Mouse (Mus musculus) kidney, embryonic 14.5 days (tissue): ENCODE data around the gene Plcg2. TPM values are rescaled to one million over a fixed set of nuclear protein-coding genes. Genes with fewer than 3 reads are reported as not detected.

Source experiments
- ATAC-seq: fragments of 200-750 bp; cut with Nextera tagmentation; 2 replicates; pipeline ENCODE4 v1.8.0; 2017; ENCODE audit warnings: moderate number of reproducible peaks, mild to moderate bottlenecking, moderate TSS enrichment, moderate library complexity; ENCODE audit not compliant: low FRiP score, low TSS enrichment
- H3K27ac ChIP-seq: fragments of 300-500 bp; sonication (generic); 2 replicates; pipeline ENCODE4 v1.5.1; 2014; ENCODE audit warnings: low read depth, mild to moderate bottlenecking, low read length, moderate library complexity, mixed read lengths
- H3K27me3 ChIP-seq: fragments of 300-500 bp; sonication (generic); 2 replicates; pipeline ENCODE4 v1.6.1; 2014; ENCODE audit warnings: mild to moderate bottlenecking, low read length; ENCODE audit not compliant: control insufficient read depth, insufficient read depth
- H3K36me3 ChIP-seq: fragments of 300-500 bp; sonication (generic); 2 replicates; pipeline ENCODE4 v1.6.1; 2014; ENCODE audit warnings: low read length, mixed read lengths; ENCODE audit not compliant: control insufficient read depth, insufficient read depth
- H3K4me1 ChIP-seq: fragments of 300-500 bp; sonication (generic); 2 replicates; pipeline ENCODE4 v1.6.1; 2014; ENCODE audit warnings: low read length, mixed read lengths; ENCODE audit not compliant: control insufficient read depth, insufficient read depth
- H3K4me2 ChIP-seq: fragments of 300-500 bp; sonication (generic); replicated peaks from 2 replicates; pipeline ENCODE4 v1.6.1; 2014; ENCODE audit warnings: low read depth, mild to moderate bottlenecking, low read length
- H3K4me3 ChIP-seq: fragments of 300-500 bp; sonication (generic); 2 replicates; pipeline ENCODE4 v1.5.1; 2014; ENCODE audit warnings: mild to moderate bottlenecking, low read length
- H3K9ac ChIP-seq: fragments of 300-500 bp; sonication (generic); 2 replicates; pipeline ENCODE4 v1.6.1; 2014; ENCODE audit warnings: low read depth, mild to moderate bottlenecking, low read length, moderate library complexity
- H3K9me3 ChIP-seq: fragments of 300-500 bp; sonication (generic); 2 replicates; pipeline ENCODE4 v1.6.1; 2016; ENCODE audit warnings: low read length; ENCODE audit not compliant: control insufficient read depth
- WGBS: fragments of 180-500 bp; shearing (Covaris S2); extraction: QIAGEN DNeasy Blood & Tissue Kit; methylation state at CpG from one replicate; pipeline ENCODE4 v1.1.7; 2014; 5-methylcytosine and 5-hydroxymethylcytosine counted together
- polyA plus RNA-seq: library from polyadenylated mRNA; unstranded; fragments of >200 nt; fragmentation: Nextera tagmentation; extraction: Ambion mirVana; gene quantifications from 2 replicates; pipeline ENCODE4 v1.2.1, GENCODE M21; 2014

Gene Plcg2
- polyA plus RNA-seq, 1 experiment from 2014 or later: 5.0 TPM

DNA sequence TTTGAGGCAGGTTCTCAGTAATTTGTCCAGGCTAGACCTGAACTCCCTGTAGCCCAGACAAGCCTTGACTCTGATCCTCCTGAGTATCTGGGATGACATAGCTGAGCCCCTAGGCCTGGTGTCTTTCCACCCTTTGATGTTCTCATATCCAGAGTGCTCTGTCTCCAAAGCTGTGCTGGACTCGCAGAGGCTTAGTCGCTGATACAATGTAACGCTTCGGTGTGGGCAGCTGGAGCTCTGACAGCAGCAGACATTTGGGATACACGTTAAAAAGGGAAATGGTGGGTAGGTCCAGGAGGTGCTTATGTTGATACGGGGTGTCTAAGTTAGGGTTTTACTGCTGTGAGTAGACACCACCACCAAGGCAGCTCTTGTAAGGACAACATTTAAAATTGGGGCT, 80.8 kb downstream of the Plcg2 start:
- Histone ChIP-seq H3K9ac (no peak overlapping the region), H3K4me2 (no peak overlapping the region), H3K4me3 (no peak overlapping the region), H3K27me3 (no peaks in the 10 kb centered on the region), H3K36me3 (no peaks in the 10 kb centered on the region), H3K4me1 (no peaks in the 10 kb centered on the region), H3K9me3 (no peaks in the 10 kb centered on the region), H3K27ac (no peak overlapping the region)
- no peak for ATAC-seq
- WGBS: 85% methylated on average over 6 of the region's 6 CpGs

DNA sequence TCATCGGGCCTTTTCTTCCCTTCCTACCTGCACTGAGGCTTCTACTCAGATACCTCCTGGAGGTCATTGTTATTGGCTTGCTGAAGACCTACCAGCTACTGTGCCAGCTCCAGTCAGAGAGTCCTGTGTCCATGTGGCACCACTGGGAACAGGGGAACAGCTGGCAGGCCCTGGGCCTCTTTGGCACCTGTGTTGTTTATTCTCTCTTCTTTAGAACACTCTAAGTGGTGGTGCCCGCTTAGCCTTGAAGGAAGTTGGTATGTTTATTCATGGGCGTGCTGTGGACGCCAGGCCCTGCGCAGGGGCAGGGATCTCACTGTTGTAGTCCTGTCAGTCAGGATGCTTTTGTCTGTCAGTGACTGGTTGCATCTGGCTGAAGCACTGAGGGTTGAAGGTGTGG, 95.8 kb downstream of the Plcg2 start:
- ATAC-seq: no peak
- WGBS: 85% methylated on average over 5 of the region's 5 CpGs
- no peaks in the 10 kb centered on the region for H3K27me3 ChIP-seq
- H3K27ac ChIP-seq: no peak overlapping the region
- H3K36me3 ChIP-seq: no peaks in the 10 kb centered on the region
- H3K9ac ChIP-seq: no peak overlapping the region
- H3K4me1 ChIP-seq: no peaks in the 10 kb centered on the region
- H3K4me3 ChIP-seq: no peak overlapping the region
- H3K9me3 ChIP-seq: no peaks in the 10 kb centered on the region
- no peak overlapping the region for H3K4me2 ChIP-seq

- no peak for ATAC-seq
Measured at GRCm38 (mm10) chr8:117595001-117595400, 96.9 kb downstream of the Plcg2 start.

GRCm38 (mm10) chr8:117596777-117597176, 98.7 kb downstream of the Plcg2 start:
- Histone ChIP-seq H3K9ac (no peak overlapping the region), H3K27me3 (no peaks in the 10 kb centered on the region), H3K36me3 (no peaks in the 10 kb centered on the region), H3K4me2 (no peak overlapping the region), H3K4me1 (no peaks in the 10 kb centered on the region), H3K27ac (no peak overlapping the region), H3K9me3 (no peaks in the 10 kb centered on the region), H3K4me3 (no peak overlapping the region)
- 86% methylated on average over 5 of the region's 5 CpGs for WGBS
- no peak for ATAC-seq

More at GRCm38 (mm10) chr8:117595001-117595400, 96.9 kb downstream of the Plcg2 start:
- 81% methylated on average over 2 of the region's 2 CpGs for WGBS
- no peaks in the 10 kb centered on the region for H3K4me1 ChIP-seq
- H3K9ac ChIP-seq: no peak overlapping the region
- no peak overlapping the region for H3K4me2 ChIP-seq
- H3K4me3 ChIP-seq: no peak overlapping the region
- no peaks in the 10 kb centered on the region for H3K36me3 ChIP-seq
- H3K27me3 ChIP-seq: no peaks in the 10 kb centered on the region
- no peak overlapping the region for H3K27ac ChIP-seq
- no peaks in the 10 kb centered on the region for H3K9me3 ChIP-seq

DNA sequence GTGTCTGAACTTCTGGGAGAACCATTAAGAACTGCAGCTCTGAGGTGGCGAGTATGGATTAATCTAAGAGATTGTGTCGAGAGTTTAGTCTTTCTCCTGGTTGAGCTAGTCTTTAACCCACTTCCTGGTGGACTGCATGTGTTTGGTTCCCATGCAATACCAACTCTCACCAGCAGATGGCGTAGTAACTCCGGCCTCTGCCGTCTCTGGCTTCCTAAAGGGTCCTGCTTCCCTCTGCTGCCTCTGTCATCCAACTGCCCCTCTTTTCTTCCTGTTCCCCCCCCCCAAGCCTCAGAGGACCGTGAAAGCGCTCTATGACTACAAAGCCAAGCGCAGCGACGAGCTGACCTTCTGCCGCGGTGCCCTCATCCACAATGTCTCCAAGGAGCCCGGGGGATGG, 102.7 kb downstream of the Plcg2 start:
- H3K9me3 ChIP-seq: no peaks in the 10 kb centered on the region
- no peaks in the 10 kb centered on the region for H3K4me1 ChIP-seq
- WGBS: 82% methylated on average over 13 of the region's 13 CpGs
- H3K36me3 ChIP-seq: no peaks in the 10 kb centered on the region
- no peak for ATAC-seq
- H3K4me2 ChIP-seq: no peak overlapping the region
- H3K4me3 ChIP-seq: no peak overlapping the region
- no peak overlapping the region for H3K27ac ChIP-seq
- H3K27me3 ChIP-seq: no peaks in the 10 kb centered on the region
- H3K9ac ChIP-seq: no peak overlapping the region

GRCm38 (mm10) chr8:117604101-117604500, 106.0 kb downstream of the Plcg2 start:
- WGBS: 91% methylated on average over 12 of the region's 12 CpGs
- no peak for ATAC-seq
- no peak overlapping the region for H3K27ac ChIP-seq

DNA sequence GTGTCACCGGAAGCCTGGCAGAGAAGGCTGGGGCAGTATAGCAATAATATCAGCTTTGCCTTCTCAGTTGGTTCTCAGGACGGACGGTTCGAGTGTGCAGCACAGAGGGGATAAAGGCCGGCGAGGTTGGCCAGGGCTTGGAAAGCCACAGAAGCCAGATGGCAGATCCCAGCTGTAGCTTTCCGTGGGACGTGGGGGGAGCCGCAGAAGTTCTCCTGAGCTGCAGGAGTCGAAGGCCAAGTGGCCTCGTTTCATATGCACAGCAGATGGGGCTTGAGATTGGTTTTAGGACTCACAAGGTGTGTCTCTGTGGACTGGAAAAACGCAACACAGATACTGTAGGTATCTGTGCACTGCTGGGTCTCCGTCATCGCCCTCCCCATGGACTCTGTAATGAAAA, 106.6 kb downstream of the Plcg2 start:
- no peak for ATAC-seq
- Histone ChIP-seq H3K27me3 (no peaks in the 10 kb centered on the region), H3K4me2 (no peak overlapping the region), H3K4me3 (no peak overlapping the region), H3K27ac (no peak overlapping the region), H3K9ac (no peak overlapping the region), H3K4me1 (no peaks in the 10 kb centered on the region), H3K9me3 (no peaks in the 10 kb centered on the region), H3K36me3 (no peaks in the 10 kb centered on the region)
- 88% methylated on average over 14 of the region's 14 CpGs for WGBS

More at GRCm38 (mm10) chr8:117604101-117604500, 106.0 kb downstream of the Plcg2 start:
- Histone ChIP-seq H3K4me1 (no peaks in the 10 kb centered on the region), H3K36me3 (no peaks in the 10 kb centered on the region), H3K9ac (no peak overlapping the region), H3K9me3 (no peaks in the 10 kb centered on the region), H3K4me2 (no peak overlapping the region), H3K4me3 (no peak overlapping the region), H3K27me3 (no peaks in the 10 kb centered on the region)

DNA sequence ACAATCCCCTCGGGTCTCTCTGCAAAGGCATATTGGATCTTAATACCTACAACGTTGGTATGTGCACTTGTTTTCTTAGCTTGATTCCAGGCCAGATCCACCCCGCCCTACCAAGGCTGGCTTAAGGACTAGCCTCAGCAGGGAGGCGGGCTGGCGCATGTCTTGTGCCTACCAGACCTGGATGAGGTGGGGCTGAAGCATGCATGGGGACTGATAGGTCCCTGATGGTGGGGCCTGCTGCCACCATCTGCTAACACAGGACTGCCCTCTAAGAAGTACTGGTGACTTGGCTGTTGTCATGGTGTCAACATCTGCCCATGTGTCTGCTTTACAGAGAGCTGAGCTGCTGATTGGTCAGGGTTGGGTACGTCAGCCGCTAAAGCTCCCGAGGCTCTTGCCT, 107.1 kb downstream of the Plcg2 start:
- no peaks in the 10 kb centered on the region for H3K36me3 ChIP-seq
- no peak overlapping the region for H3K27ac ChIP-seq
- no peak overlapping the region for H3K4me2 ChIP-seq
- WGBS: 90% methylated on average over 8 of the region's 8 CpGs
- no peak overlapping the region for H3K4me3 ChIP-seq
- H3K9ac ChIP-seq: no peak overlapping the region
- no peaks in the 10 kb centered on the region for H3K9me3 ChIP-seq
- no peaks in the 10 kb centered on the region for H3K27me3 ChIP-seq
- no peaks in the 10 kb centered on the region for H3K4me1 ChIP-seq
- no peak for ATAC-seq

GRCm38 (mm10) chr8:117610506-117610905, 112.4 kb downstream of the Plcg2 start:
- Histone ChIP-seq H3K4me2 (no peak overlapping the region), H3K27me3 (no peaks in the 10 kb centered on the region), H3K4me3 (no peak overlapping the region), H3K27ac (no peak overlapping the region), H3K36me3 (no peaks in the 10 kb centered on the region), H3K4me1 (no peaks in the 10 kb centered on the region), H3K9ac (no peak overlapping the region), H3K9me3 (no peaks in the 10 kb centered on the region; the same call in 1 of the 2 replicates)
- no peak for ATAC-seq
- WGBS: 93% methylated on average over 10 of the region's 10 CpGs
